Mouse (Mus musculus) cerebellum, postnatal 10 days (tissue): ENCODE measurements around the gene Nkiras1.
A peak's percentile ranks its signal among the peaks of the same experiment; 100 is the strongest.
"Not testable (repeated sequence)": the region's sequence is repeated elsewhere in the genome, so short reads cannot be mapped to it uniquely, and the experiment has no call there.

Source experiments
- DNase-seq, 2 experiments: peaks; one replicate each; pipeline ENCODE4 v3.0.0; 2021; ENCODE audit warnings: mixed read lengths in 2 of 2

Nkiras1 gene

DNA sequence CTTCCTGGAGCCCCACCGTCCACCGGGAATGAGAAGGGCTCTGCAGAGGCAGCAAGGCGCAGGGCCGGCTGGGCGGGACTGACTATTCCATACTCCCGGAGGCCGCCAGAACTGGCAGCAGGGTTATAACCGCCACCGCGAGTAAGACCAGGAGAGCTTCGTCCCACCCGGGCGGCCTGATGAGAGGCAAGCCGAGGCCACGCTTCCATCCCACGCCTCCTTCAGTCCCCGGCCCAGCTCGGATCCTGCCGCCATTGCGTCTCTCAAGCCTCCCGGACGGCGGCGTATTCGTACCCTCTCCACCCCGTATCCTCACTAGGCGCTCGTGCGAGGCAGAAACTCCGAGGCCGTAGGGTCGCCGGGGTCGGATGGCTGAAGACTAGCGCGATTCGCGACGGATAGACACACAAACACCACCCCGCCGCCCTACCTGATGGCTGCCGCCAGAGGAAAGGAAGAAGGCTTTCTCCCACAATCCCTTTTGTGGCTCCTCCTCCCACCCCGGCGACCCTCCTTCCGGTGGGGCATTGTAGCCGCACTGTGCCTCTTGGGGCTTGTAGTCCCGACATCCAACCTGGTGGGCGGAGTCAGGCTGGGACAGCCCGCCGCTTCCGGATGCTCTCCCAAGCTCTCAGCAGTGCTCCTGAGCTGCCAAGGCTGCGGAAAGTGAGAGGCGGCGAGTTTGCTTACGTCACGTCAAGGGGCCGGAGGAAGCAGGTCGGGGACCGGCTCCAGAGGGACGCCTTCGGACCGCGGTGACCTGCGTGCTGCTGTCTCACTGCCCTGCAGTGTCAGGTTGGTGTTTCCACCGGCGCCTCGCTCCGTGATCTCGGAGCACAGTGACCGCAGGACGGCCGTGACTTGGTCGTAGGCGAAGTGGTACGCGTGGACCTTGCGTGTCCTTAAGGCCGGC is at the start of gene Nkiras1, which contains the start of gene Rpl15:
TSS of gene Nkiras1 (plus strand) at position 608 of the 913 bp plus-strand sequence.
TSS of gene Rpl15 (minus strand) at position 863 of the 913 bp plus-strand sequence.
- peak; percentile 99 for DNase-seq

DNA sequence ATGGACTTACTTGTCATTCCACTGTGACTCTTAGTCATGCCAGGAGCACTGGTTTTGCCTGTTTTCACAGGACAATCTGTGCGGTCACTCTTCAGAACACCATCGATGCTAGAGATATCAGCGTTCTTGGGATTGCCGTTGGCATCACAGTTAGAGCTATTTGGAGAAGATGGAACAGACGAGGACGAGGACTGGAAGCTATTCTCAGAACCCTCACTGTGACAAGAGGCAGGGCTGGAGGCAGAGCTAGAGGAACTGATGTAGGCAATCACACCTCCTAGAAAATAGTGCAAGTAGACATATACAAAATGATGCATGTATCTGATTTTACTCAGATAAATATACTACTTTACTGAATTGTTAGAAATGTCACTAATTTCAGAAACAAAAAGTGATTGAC is 49.0 kb upstream of the Nkiras1 start:
- DNase-seq: no peak

GRCm38 (mm10) chr14:18225431-18225830 is 45.5 kb upstream of the Nkiras1 start:
- not testable (repeated sequence) for DNase-seq

GRCm38 (mm10) chr14:18226181-18226580 is 44.8 kb upstream of the Nkiras1 start:
- DNase-seq: peak; percentile 43 to 59

GRCm38 (mm10) chr14:18229751-18230150 is 41.2 kb upstream of the Nkiras1 start:
- DNase-seq: not testable (repeated sequence)

DNA sequence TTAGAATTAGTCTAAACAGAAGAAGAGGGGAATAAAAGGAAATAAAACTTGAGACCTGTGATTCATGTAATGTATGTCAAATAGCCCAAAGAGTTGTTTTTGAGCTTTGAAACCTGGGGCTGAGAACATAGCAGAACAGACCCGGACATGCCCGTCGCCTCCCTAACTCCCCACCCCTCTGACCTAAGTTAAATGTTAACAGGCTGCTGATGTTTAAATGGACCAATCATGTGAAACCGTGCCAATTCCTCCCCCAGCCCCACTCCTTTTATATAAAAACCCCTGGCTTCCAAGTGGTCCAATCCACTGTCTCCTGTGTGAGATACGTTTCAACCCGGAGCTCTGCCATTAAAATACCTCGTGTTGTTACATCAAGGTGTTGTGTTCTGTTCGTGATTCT is 39.1 kb upstream of the Nkiras1 start:
- DNase-seq: not testable (repeated sequence)

DNA sequence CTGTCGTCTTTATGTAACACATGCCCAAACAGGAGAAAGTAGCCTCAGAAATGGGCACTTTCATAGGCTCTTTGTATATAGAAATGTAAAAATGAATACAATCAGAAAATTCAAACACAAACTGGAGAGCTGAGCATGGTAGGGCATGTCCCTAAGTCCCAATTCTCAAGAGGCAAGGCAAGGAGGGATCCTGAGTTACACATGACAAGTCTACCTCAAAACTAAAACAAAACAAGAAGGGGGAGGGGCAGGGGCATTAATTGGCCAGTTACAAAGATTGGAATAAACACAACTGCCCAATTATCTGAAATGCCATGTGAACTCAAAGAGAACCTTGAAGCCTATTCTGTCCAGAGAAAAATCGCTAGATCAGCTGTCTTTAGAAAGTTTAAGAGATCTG is 37.9 kb upstream of the Nkiras1 start:
- DNase-seq: no peak

- DNase-seq: peak; percentile 31 to 35
Observed at GRCm38 (mm10) chr14:18233981-18234960, 36.7 kb upstream of the Nkiras1 start.

DNA sequence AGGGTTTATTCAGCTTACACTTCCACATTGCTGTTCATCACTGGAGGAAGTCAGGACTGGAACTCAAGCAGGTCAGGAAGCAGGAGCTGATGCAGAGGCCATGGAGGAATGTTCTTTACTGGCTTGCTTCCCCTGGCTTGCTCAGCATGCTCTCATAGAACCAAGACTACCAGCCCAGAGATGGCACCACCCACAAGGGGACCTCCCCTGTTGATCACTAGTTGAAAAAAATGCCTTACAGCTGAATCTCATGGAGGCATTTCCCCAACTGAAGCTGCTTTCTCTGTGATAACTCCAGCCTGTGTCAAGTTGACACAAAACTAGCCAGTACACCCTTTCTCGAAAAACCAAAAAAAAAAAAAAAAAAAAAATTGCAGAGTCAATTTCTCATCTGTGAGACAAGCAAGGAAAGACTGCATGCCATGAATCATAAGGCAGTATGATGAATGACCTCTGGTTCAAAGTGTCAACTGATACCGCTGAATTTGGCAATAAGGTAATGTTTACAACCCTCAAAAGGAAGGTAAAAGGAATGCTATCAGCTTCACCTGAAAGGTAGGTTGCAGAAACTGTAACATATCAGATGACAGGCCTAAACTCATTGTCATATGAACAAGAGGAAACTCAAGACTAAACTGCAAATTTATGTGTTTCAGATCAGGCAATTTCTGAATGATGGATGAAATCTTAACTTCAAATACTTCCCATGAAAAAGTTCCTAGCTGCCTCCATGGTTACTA is 34.3 kb upstream of the Nkiras1 start:
- not testable (repeated sequence) for DNase-seq

DNA sequence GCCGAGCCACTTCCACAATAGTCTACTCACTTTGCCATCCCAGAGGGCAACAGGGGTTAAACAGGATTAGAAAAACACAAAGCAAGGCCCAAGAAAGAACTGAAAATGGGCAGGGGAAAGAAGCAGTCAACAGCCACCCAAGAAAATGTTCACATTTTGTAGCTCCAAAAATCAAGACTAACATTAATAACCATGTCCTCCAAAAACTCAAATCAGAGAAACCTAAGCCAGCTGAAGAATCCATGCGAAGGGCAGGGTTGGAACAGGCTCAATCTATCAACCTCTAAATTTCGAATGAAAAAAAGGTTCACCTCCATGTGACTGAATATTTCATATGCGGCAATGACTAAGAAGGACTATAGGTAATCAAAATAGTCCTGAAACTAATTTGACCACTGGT is 33.6 kb upstream of the Nkiras1 start:
- DNase-seq: peak in 1 of 2 experiments; percentile 24

GRCm38 (mm10) chr14:18238131-18238749 is 32.7 kb upstream of the Nkiras1 start:
- peak; percentile 99 for DNase-seq

- DNase-seq: peak; percentile 99 to 100
Observed at GRCm38 (mm10) chr14:18238750-18239731, 31.9 kb upstream of the Nkiras1 start, which contains the start of gene Nr1d2. Gene Nr1d2 (minus strand): TSS chr14:18239127.

DNA sequence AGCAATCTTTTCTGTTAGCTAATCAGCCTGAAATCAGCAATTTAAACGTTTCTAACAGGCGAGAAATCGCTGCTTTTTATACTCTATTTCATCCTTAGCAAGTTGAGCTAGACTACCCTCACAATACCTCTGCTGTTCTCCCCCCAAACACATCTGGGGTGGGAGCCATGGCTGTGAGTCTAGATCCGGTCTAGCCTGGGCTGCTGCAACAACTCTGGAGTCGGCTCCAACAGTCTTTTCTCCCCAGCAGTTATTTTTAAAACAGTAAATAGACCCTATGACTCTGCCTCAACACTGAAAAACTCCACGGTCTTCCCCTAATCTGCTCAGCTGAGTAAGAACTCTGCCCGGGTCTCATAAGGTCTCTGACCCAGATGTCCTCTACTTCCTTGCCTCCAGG is 30.8 kb upstream of the Nkiras1 start:
- no peak for DNase-seq

DNA sequence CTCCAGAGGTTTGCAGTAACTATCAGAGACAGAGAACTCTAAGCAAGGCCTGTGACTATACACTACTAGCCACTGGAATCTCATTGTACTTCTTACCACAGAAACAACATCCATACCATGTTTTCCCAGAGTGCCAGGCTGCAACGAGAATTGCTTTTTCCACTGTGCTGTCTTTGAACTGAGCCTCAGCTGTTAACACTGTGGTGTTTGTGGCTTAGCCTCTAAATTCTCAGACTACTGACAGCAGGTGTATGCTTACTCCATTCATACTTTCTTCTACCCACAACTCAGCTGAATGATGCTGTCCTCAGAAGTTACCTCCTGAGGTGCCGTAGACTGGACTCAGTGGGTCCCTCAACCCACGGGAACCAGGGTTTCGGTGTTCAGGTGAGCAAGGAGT is 29.1 kb upstream of the Nkiras1 start:
- DNase-seq: no peak

DNA sequence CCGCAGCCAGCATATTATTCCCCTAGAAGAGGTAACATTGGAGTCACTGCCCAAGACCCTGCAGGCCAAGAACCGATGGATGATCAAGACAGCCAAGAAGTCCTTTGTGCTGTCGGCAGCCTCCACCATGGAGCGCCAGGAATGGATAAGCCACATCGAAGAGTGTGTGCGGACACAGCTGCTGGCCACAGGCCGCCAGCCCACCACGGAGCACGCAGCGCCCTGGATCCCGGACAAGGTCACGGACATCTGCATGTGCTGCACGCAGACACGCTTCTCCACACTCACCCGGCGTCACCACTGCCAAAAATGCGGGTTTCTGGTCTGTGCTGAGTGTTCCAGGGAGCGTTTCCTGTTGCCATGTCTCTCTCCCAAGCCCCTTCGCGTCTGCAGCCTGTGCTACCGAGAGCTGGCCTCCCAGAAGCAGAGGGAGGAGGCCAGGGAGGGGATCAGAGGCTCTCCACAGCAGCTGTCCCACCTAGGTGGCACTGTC is 28.3 kb upstream of the Nkiras1 start:
- DNase-seq: no peak

GRCm38 (mm10) chr14:18261203-18261602 is 9.7 kb upstream of the Nkiras1 start:
- DNase-seq: no peak

- peak; percentile 68 to 72 for DNase-seq
Observed at GRCm38 (mm10) chr14:18263427-18263826, 7.5 kb upstream of the Nkiras1 start.

DNA sequence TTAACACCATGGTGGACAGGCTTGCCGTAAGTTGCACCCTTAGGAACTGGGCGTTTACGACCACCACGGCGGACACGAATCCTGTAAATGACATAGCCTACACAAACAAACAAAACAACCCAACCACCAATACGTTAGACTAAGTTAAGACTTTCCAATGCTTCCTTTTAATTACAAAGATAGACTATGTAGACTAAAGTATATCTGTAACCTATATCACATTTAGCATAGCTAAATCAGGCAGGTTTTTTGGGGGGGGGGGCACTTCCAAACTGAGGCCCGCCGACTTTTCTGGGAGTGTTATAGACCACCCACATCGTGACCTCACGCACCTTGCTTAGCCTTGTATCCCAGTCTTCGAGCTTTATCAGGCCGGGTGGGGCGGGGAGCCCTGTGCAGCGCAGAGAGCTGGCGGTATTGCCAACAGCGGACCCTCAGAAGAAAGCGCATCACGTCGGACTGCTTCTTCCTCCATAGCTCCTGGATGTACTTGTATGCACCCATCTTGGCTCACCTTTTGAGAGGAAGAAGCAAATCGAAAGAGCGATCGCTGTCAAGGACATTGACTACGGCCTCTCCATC is 898 bp upstream of the Nkiras1 start:
- peak in 1 of 2 experiments; percentile 19 for DNase-seq

DNA sequence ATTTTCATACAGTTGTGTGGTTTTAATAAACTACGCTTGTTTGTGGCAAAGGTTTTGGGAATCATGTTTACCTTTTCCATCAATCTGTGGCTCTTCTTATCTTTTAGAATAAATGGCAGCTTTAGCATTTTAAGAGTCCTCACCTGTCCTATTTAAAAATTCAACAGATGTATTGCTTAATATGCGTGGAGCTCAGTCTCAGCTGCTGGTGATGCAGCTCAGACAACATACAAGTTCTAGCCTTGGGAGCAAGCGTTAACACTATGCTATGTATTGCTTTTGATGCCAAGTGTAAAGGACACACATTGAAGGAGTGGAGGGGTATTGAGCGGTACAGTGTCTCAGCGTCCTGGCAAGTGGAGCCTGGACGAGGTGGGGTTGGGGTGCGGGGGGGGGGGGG is 730 bp downstream of the Nkiras1 start:
- DNase-seq: no peak

GRCm38 (mm10) chr14:18274526-18274925 is 3.6 kb downstream of the Nkiras1 start:
- DNase-seq: no peak
